Mouse (Mus musculus) forebrain, embryonic 16.5 days (tissue): ENCODE measurements around the gene Slc9a6. TPM values are rescaled to one million over a fixed set of nuclear protein-coding genes. Genes with fewer than 3 reads are reported as not detected.
A peak's percentile ranks its signal among the peaks of the same experiment; 100 is the strongest.

Source experiments
- ATAC-seq: fragments of 200-750 bp; cut with Nextera tagmentation; 2 replicates; pipeline ENCODE4 v1.8.0; 2017; ENCODE audit warnings: mild to moderate bottlenecking, moderate library complexity
- H3K27ac ChIP-seq: fragments of 300-500 bp; sonication (generic); 2 replicates; pipeline ENCODE4 v1.5.1; 2014; ENCODE audit warnings: low read length, control low read depth
- H3K27me3 ChIP-seq: fragments of 300-500 bp; sonication (generic); replicated peaks from 2 replicates; pipeline ENCODE4 v1.6.1; 2014; ENCODE audit warnings: low read length; ENCODE audit not compliant: control insufficient read depth, insufficient read depth
- H3K36me3 ChIP-seq: fragments of 300-500 bp; sonication (generic); 2 replicates; pipeline ENCODE4 v1.6.1; 2014; ENCODE audit not compliant: control insufficient read depth, insufficient read depth
- H3K4me1 ChIP-seq: fragments of 300-500 bp; sonication (generic); replicated peaks from 2 replicates; pipeline ENCODE4 v1.6.1; 2014; ENCODE audit warnings: low read length; ENCODE audit not compliant: control insufficient read depth, insufficient read depth
- H3K4me2 ChIP-seq: fragments of 300-500 bp; sonication (generic); 2 replicates; pipeline ENCODE4 v1.6.1; 2014; ENCODE audit warnings: mild to moderate bottlenecking, low read length, control low read depth
- H3K4me3 ChIP-seq: fragments of 300-500 bp; sonication (generic); replicated peaks from 2 replicates; pipeline ENCODE4 v1.5.1; 2014; ENCODE audit warnings: mild to moderate bottlenecking, low read length, control low read depth
- H3K9ac ChIP-seq: fragments of 300-500 bp; sonication (generic); replicated peaks from 2 replicates; pipeline ENCODE4 v1.6.1; 2014; ENCODE audit warnings: low read depth, low read length, control low read depth
- H3K9me3 ChIP-seq: fragments of 300-500 bp; sonication (generic); 2 replicates; pipeline ENCODE4 v1.6.1; 2016; ENCODE audit warnings: low read length; ENCODE audit not compliant: control insufficient read depth
- WGBS: fragments of 180-500 bp; shearing (Covaris S2); extraction: QIAGEN DNeasy Blood & Tissue Kit; methylation state at CpG from one replicate; pipeline ENCODE4 v1.1.7; 2014; 5-methylcytosine and 5-hydroxymethylcytosine counted together
- polyA plus RNA-seq: library from polyadenylated mRNA; unstranded; fragments of >200 nt; fragmentation: Nextera tagmentation; extraction: Ambion mirVana; gene quantifications from 2 replicates; pipeline ENCODE4 v1.2.1, GENCODE M21; 2015

The Slc9a6 gene
- polyA plus RNA-seq, 1 experiment from 2014 or later: 54.4 TPM

- no peaks in the 10 kb centered on the region for H3K9me3 ChIP-seq
- no peaks in the 10 kb centered on the region for H3K4me1 ChIP-seq
- no peak overlapping the region for H3K27ac ChIP-seq
- H3K4me3 ChIP-seq: no peak overlapping the region
- ATAC-seq: no peak
- H3K27me3 ChIP-seq: no peaks in the 10 kb centered on the region
- H3K9ac ChIP-seq: no peak overlapping the region
- H3K36me3 ChIP-seq: no peaks in the 10 kb centered on the region
- H3K4me2 ChIP-seq: no peak overlapping the region
- WGBS: 78% methylated on average over 6 of the region's 6 CpGs
These were observed 69.5 kb downstream of the Slc9a6 start for GRCm38 (mm10) chrX:56679066-56679465.

GRCm38 (mm10) chrX:56682156-56682720 lies 72.7 kb downstream of the Slc9a6 start:
- Histone ChIP-seq H3K9me3 (no peaks in the 10 kb centered on the region), H3K27ac (no peak overlapping the region), H3K9ac (no peak overlapping the region), H3K36me3 (no peaks in the 10 kb centered on the region), H3K4me3 (no peak overlapping the region), H3K27me3 (no peaks in the 10 kb centered on the region), H3K4me2 (no peak overlapping the region), H3K4me1 (no peaks in the 10 kb centered on the region)
- WGBS: 12% methylated on average over 1 of the region's 1 CpGs
- ATAC-seq: peak; percentile 65

- Histone ChIP-seq H3K4me2 (no peak overlapping the region), H3K36me3 (no peaks in the 10 kb centered on the region), H3K4me1 (no peaks in the 10 kb centered on the region), H3K9ac (no peak overlapping the region), H3K27me3 (no peaks in the 10 kb centered on the region), H3K4me3 (no peak overlapping the region), H3K9me3 (no peaks in the 10 kb centered on the region), H3K27ac (no peak overlapping the region)
- ATAC-seq: no peak
- 66% methylated on average over 10 of the region's 10 CpGs for WGBS
These were observed 74.0 kb downstream of the Slc9a6 start for GRCm38 (mm10) chrX:56683521-56683920.

- H3K36me3 ChIP-seq: no peaks in the 10 kb centered on the region
- no peak for ATAC-seq
- no peaks in the 10 kb centered on the region for H3K9me3 ChIP-seq
- 84% methylated on average over 6 of the region's 6 CpGs for WGBS
- no peak overlapping the region for H3K27ac ChIP-seq
- no peak overlapping the region for H3K4me2 ChIP-seq
- no peak overlapping the region for H3K4me3 ChIP-seq
- no peaks in the 10 kb centered on the region for H3K27me3 ChIP-seq
- H3K4me1 ChIP-seq: no peaks in the 10 kb centered on the region
- H3K9ac ChIP-seq: no peak overlapping the region
These were observed 83.0 kb downstream of the Slc9a6 start for GRCm38 (mm10) chrX:56692554-56692953.

GRCm38 (mm10) chrX:56694539-56694938 lies 85.0 kb downstream of the Slc9a6 start:
- no peak for ATAC-seq
- Histone ChIP-seq H3K9ac (no peak overlapping the region), H3K4me2 (no peak overlapping the region), H3K4me3 (no peak overlapping the region), H3K9me3 (no peaks in the 10 kb centered on the region), H3K36me3 (no peaks in the 10 kb centered on the region), H3K4me1 (no peaks in the 10 kb centered on the region), H3K27ac (no peak overlapping the region), H3K27me3 (no peaks in the 10 kb centered on the region)
- 85% methylated on average over 2 of the region's 2 CpGs for WGBS

- Histone ChIP-seq H3K27ac (no peak overlapping the region), H3K4me2 (no peak overlapping the region), H3K9ac (no peak overlapping the region), H3K36me3 (no peaks in the 10 kb centered on the region), H3K4me3 (no peak overlapping the region), H3K27me3 (no peaks in the 10 kb centered on the region), H3K9me3 (no peaks in the 10 kb centered on the region), H3K4me1 (no peaks in the 10 kb centered on the region)
- no peak for ATAC-seq
- WGBS: 78% methylated on average over 6 of the region's 6 CpGs
These were observed 87.7 kb downstream of the Slc9a6 start for GRCm38 (mm10) chrX:56697199-56697780.

- Histone ChIP-seq H3K27ac (no peak overlapping the region), H3K9ac (no peak overlapping the region), H3K9me3 (no peaks in the 10 kb centered on the region), H3K4me2 (no peak overlapping the region), H3K4me3 (no peak overlapping the region), H3K36me3 (no peaks in the 10 kb centered on the region), H3K27me3 (no peaks in the 10 kb centered on the region), H3K4me1 (no peaks in the 10 kb centered on the region)
- ATAC-seq: no peak
- WGBS: 89% methylated on average over 4 of the region's 4 CpGs
These were observed 88.3 kb downstream of the Slc9a6 start for GRCm38 (mm10) chrX:56697886-56698285.

- no peak for ATAC-seq
- no peaks in the 10 kb centered on the region for H3K9me3 ChIP-seq
- no peaks in the 10 kb centered on the region for H3K27me3 ChIP-seq
- no peak overlapping the region for H3K4me3 ChIP-seq
- WGBS: 85% methylated on average over 3 of the region's 3 CpGs
- no peaks in the 10 kb centered on the region for H3K4me1 ChIP-seq
- no peak overlapping the region for H3K9ac ChIP-seq
- no peaks in the 10 kb centered on the region for H3K36me3 ChIP-seq
- no peak overlapping the region for H3K27ac ChIP-seq
- H3K4me2 ChIP-seq: no peak overlapping the region
These were observed 91.7 kb downstream of the Slc9a6 start for GRCm38 (mm10) chrX:56701261-56701660.

GRCm38 (mm10) chrX:56703965-56704562 lies 94.5 kb downstream of the Slc9a6 start:
- Histone ChIP-seq H3K4me2 (no peak overlapping the region), H3K27ac (no peak overlapping the region), H3K9me3 (no peaks in the 10 kb centered on the region), H3K27me3 (no peaks in the 10 kb centered on the region), H3K36me3 (no peaks in the 10 kb centered on the region), H3K4me3 (no peak overlapping the region), H3K4me1 (no peaks in the 10 kb centered on the region), H3K9ac (no peak overlapping the region)
- no peak for ATAC-seq
- 87% methylated on average over 8 of the region's 8 CpGs for WGBS
